8 mouse cellular contexts compared by ENCODE assay signal in genomic region chr2:165857841-165858426, GRCm38 (mm10). TPM values are rescaled to one million over a fixed set of nuclear protein-coding genes. Genes with fewer than 3 reads are reported as not detected.
A peak's percentile ranks its signal among the peaks of the same experiment; 100 is the strongest.
DNase-seq lines count a peak whose midpoint lies in the region; ATAC-seq lines count a peak whose summit lies in the region.

No protein-coding gene starts in this region.

- H3K4me2 ChIP-seq in forebrain, embryonic 12.5 days, result peak overlapping the region; percentile 47
- peak overlapping the region; percentile 34 for H3K4me2 ChIP-seq in limb, embryonic 11.5 days (ENCODE audit: low read depth, severe bottlenecking)
- H3K4me2 ChIP-seq in midbrain, embryonic 11.5 days, result peak overlapping the region; percentile 30; the same call in 1 of the 2 replicates

- no peaks in the 10 kb centered on the region for H3K9me3 ChIP-seq in erythroblast, embryonic 14.5 days (ENCODE audit: control insufficient read depth, low read length)
- no peaks in the 10 kb centered on the region for H3K9me3 ChIP-seq in forebrain, embryonic 12.5 days
- no peaks in the 10 kb centered on the region for H3K9me3 ChIP-seq in limb, embryonic 11.5 days (ENCODE audit: control insufficient read depth, low read length)
- no peaks in the 10 kb centered on the region for H3K9me3 ChIP-seq in midbrain, embryonic 11.5 days (ENCODE audit: control insufficient read depth, low read length)

- ATAC-seq in erythroblast, adult 5-6 weeks (replicated peaks; ENCODE audit: low FRiP score, poor library complexity, severe bottlenecking), result no peak
- ATAC-seq in forebrain, embryonic 12.5 days (ENCODE audit: low FRiP score), result peak; percentile 45; the same call in 1 of the 2 replicates
- ATAC-seq in limb, embryonic 11.5 days (ENCODE audit: insufficient number of reproducible peaks, low FRiP score, low TSS enrichment, low read depth), result no peak
- peak; percentile 15; the same call in 1 of the 2 replicates for ATAC-seq in midbrain, embryonic 11.5 days (ENCODE audit: low FRiP score)

- peaks cover 80% of the 10 kb centered on the region for H3K4me1 ChIP-seq in erythroblast, embryonic 14.5 days (ENCODE audit: control insufficient read depth)
- H3K4me1 ChIP-seq in forebrain, embryonic 12.5 days, result peaks cover 79% of the 10 kb centered on the region
- H3K4me1 ChIP-seq in limb, embryonic 11.5 days (ENCODE audit: control insufficient read depth, insufficient read depth, low read length), result peaks cover 36% of the 10 kb centered on the region
- peaks cover 53% of the 10 kb centered on the region for H3K4me1 ChIP-seq in midbrain, embryonic 11.5 days (ENCODE audit: control insufficient read depth, insufficient read depth, low read length)

- peak overlapping the region; percentile 93 for H3K27ac ChIP-seq in forebrain, embryonic 12.5 days
- H3K27ac ChIP-seq in limb, embryonic 11.5 days (replicated peaks; ENCODE audit: low read depth, low read length), result peak overlapping the region; percentile 93
- peak overlapping the region; percentile 83 for H3K27ac ChIP-seq in midbrain, embryonic 11.5 days (ENCODE audit: low read depth, low read length)

- intact Hi-C loops in heart, postnatal 36 days (cut with DNase I), result loop anchor here (1.0 to 2.0 kb wide), 2 partner anchors 26 to 57 kb away; no protein-coding TSS in a partner anchor

- peak overlapping the region; percentile 4 for H3K4me3 ChIP-seq in erythroblast, embryonic 14.5 days (replicated peaks)
- H3K4me3 ChIP-seq in forebrain, embryonic 12.5 days (replicated peaks), result no peak overlapping the region; the same call in 1 of the 2 replicates
- 0 out of 2 replicates have a peak overlapping the region, but pooled peaks have one; percentile 3 for H3K4me3 ChIP-seq in limb, embryonic 11.5 days (ENCODE audit: low read depth, low read length)
- H3K4me3 ChIP-seq in midbrain, embryonic 11.5 days (ENCODE audit: low read depth, low read length), result no peak overlapping the region

- peak; percentile 56 for DNase-seq in adrenal gland, postnatal 25 days
- DNase-seq in heart, postnatal 36 days, result peak; percentile 72 to 87
- DNase-seq in limb, embryonic 11.5 days (ENCODE audit: low spot score), result peak; percentile 68
- DNase-seq in midbrain, embryonic 11.5 days (ENCODE audit: low spot score, missing footprints), result peak; percentile 94
- DNase-seq in urinary bladder, postnatal 36 days (ENCODE audit: low spot score in 2 of 2), result peak; percentile 62 to 70

- H3K9ac ChIP-seq in forebrain, embryonic 12.5 days, result peak overlapping the region; percentile 49
- peak overlapping the region; percentile 58 for H3K9ac ChIP-seq in limb, embryonic 11.5 days (ENCODE audit: low read length)
- peak overlapping the region; percentile 41 for H3K9ac ChIP-seq in midbrain, embryonic 11.5 days (ENCODE audit: low read length)

- 2% methylated on average over 22 of the region's 22 CpGs for WGBS in forebrain, embryonic 12.5 days
- 2% methylated on average over 22 of the region's 22 CpGs for WGBS in limb, embryonic 11.5 days
- WGBS in midbrain, embryonic 11.5 days, result 4% methylated on average over 22 of the region's 22 CpGs

- H3K36me3 ChIP-seq in erythroblast, embryonic 14.5 days (ENCODE audit: control insufficient read depth), result peaks cover 88% of the 10 kb centered on the region
- H3K36me3 ChIP-seq in forebrain, embryonic 12.5 days (replicated peaks), result peaks cover 16% of the 10 kb centered on the region; the same call in 1 of the 2 replicates
- H3K36me3 ChIP-seq in limb, embryonic 11.5 days (ENCODE audit: control insufficient read depth, insufficient read depth, low read length), result peaks cover 2% of the 10 kb centered on the region; the same call in 1 of the 2 replicates
- H3K36me3 ChIP-seq in midbrain, embryonic 11.5 days (ENCODE audit: control insufficient read depth, insufficient read depth, low read length), result peaks cover 3% of the 10 kb centered on the region; the same call in 1 of the 2 replicates

- H3K27me3 ChIP-seq in erythroblast, embryonic 14.5 days (ENCODE audit: control insufficient read depth), result no peaks in the 10 kb centered on the region
- H3K27me3 ChIP-seq in forebrain, embryonic 12.5 days, result no peaks in the 10 kb centered on the region
- H3K27me3 ChIP-seq in limb, embryonic 11.5 days (ENCODE audit: control insufficient read depth, insufficient read depth, low read length), result no peaks in the 10 kb centered on the region
- no peaks in the 10 kb centered on the region for H3K27me3 ChIP-seq in midbrain, embryonic 11.5 days (ENCODE audit: control insufficient read depth, insufficient read depth, low read length)

RNA-seq across cellular contexts. Expression of gene Zmynd8, which starts 40.9 kb away (rescaled TPM):
- 5.2 and 5.3 TPM in 2 replicates for polyA plus RNA-seq in erythroblast, embryonic 14.5 days (2012)
- 60.1 and 81.1 TPM in 2 replicates for total RNA-seq in erythroblast, adult 5-6 weeks (2015; ENCODE audit: low replicate concordance)
- total RNA-seq in erythroblast, adult 5-6 weeks (2017; ENCODE audit: low replicate concordance), result 83.9 and 95.3 TPM in 2 replicates
- 57.4 and 73.1 TPM in 2 replicates for total RNA-seq in adrenal gland, postnatal 25 days (2021)
- polyA plus RNA-seq in forebrain, embryonic 12.5 days (2016; fragmentation: Nextera tagmentation; extraction: Ambion mirVana), result 67.6 and 71.5 TPM in 2 replicates
- 10 to 100 TPM; 46.5 to 48.0 TPM for total RNA-seq in heart, postnatal 36 days (2021)
- 43.5 and 46.9 TPM in 2 replicates for polyA plus RNA-seq in limb, embryonic 11.5 days (2014; fragmentation: Nextera tagmentation; extraction: Ambion mirVana)
- 43.1 and 45.6 TPM in 2 replicates for polyA plus RNA-seq in midbrain, embryonic 11.5 days (2014; fragmentation: Nextera tagmentation; extraction: Ambion mirVana)

Comparison
In these comparisons a context has a peak if more than half of its experiments do, and no peak if none do; other contexts are left out.
1. H3K4me3 ChIP-seq: peak in erythroblast, embryonic 14.5 days (single experiment) and limb, embryonic 11.5 days (single experiment); none in forebrain, embryonic 12.5 days (single experiment) and midbrain, embryonic 11.5 days (single experiment).
2. ATAC-seq: peak in forebrain, embryonic 12.5 days (single experiment) and midbrain, embryonic 11.5 days (single experiment); none in erythroblast, adult 5-6 weeks (single experiment) and limb, embryonic 11.5 days (single experiment).
3. Peak in every context shown above with its lines, with median percentiles within 50 percentile points of each other: DNase-seq, H3K27ac ChIP-seq, H3K4me2 ChIP-seq and H3K9ac ChIP-seq.